Mouse (Mus musculus): ENCODE data around the gene Zfp639. TPM values are rescaled to one million over a fixed set of nuclear protein-coding genes. Genes with fewer than 3 reads are reported as not detected.

Gene Zfp639
- polyA plus RNA-seq, 1 experiment from 2014 or later = 50.4 TPM

- no peak overlapping the region for H3K27ac ChIP-seq
- 0 out of 2 replicates have a peak, but pooled peaks cover under 1% of the 10 kb centered on the region for H3K4me1 ChIP-seq
- 82% methylated on average over 15 of the region's 15 CpGs for WGBS
- H3K27me3 ChIP-seq = peaks cover 3% of the 10 kb centered on the region; the same call in 1 of the 2 replicates
- H3K9me3 ChIP-seq = no peaks in the 10 kb centered on the region
- no peaks in the 10 kb centered on the region for H3K36me3 ChIP-seq
- no peak for ATAC-seq (ENCODE audit: insufficient number of reproducible peaks, insufficient read depth, low FRiP score, low TSS enrichment)
- H3K4me3 ChIP-seq = no peak overlapping the region
- no peak overlapping the region for H3K9ac ChIP-seq
- no peak overlapping the region for H3K4me2 ChIP-seq (replicated peaks)
These were observed 19.8 kb upstream of the Zfp639 start for GRCm38 (mm10) chr3:32490076-32490927.

DNA sequence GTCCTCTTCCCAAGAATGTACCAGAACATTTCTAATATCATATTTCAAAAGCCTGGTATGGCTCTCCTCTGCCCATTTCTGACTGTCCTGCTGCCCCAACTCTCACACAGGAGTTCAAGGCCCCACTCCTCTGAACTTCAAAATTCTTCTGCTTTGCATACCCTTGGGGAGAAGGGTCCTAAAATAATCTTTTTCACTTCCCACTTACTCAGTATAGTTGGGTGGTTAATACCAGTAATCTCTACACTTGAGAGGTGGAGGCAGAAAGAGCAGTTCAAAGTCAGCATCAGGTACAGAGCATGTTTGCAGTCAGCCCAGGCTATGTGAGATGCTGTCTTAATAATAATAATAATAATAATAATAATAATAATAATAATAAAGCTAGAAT, 19.1 kb upstream of the Zfp639 start:
- H3K36me3 ChIP-seq = no peaks in the 10 kb centered on the region
- no peak overlapping the region for H3K9ac ChIP-seq
- ATAC-seq (ENCODE audit: insufficient number of reproducible peaks, insufficient read depth, low FRiP score, low TSS enrichment) = no peak
- no peak overlapping the region for H3K27ac ChIP-seq
- no peak overlapping the region for H3K4me2 ChIP-seq (replicated peaks)
- no peaks in the 10 kb centered on the region for H3K9me3 ChIP-seq
- H3K4me1 ChIP-seq = 0 out of 2 replicates have a peak, but pooled peaks cover 4% of the 10 kb centered on the region
- H3K27me3 ChIP-seq = peaks cover 3% of the 10 kb centered on the region; the same call in 1 of the 2 replicates
- H3K4me3 ChIP-seq = no peak overlapping the region

DNA sequence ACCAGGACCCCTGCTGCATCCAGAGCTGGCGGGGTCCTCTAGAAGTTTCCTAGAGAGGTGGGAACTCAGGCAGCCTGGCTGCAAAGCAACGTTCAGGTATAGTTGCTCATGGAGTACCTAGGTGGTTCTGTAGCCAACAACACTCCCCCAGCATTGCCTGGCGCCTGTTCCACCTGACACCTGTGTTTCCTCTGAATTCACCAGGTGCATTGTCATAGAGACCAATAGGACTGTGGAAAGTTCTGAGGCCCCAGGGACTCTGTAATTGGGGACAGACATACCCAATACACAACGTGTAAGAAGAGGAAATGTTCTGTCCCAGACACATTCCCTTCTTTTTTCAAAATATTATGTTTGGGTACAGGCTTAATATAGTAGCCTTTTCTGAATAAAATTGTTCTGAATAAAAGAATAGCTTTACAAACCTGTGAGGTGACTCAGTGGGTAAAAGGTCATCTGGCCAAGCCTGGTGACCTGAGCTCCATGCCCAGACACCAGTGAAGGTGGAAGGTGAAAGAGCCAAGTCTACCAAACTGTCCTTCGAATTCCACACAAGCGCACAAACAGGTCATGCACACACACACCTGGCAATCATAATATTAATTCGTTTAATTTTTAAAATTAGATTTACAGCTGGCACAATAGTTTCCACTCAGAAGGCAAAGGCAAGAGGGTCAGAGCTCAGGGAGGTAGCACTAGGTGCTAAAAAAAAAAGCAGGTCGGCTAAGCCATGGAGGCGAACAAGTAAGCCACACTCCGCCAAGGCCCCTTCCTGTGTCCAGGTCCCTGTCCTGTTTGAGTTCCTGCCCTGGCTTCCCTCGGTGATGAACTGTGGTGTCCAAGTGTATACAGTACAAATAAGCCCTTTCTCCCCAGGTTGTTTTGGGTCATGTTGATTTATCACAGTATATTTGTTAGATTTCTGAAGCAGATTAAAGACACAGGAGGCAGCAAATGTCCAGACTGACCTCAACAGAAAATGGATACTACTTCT, 17.7 kb upstream of the Zfp639 start, which contains the start of gene Kcnmb3:
Gene Kcnmb3, minus strand, starts transcription at position 135 of the 994 bp plus-strand sequence.
- H3K27ac ChIP-seq = no peak within 1 kb of the TSS
- H3K9me3 ChIP-seq = no peaks in the 10 kb centered on the region
- H3K9ac ChIP-seq = no peak within 1 kb of the TSS
- H3K4me3 ChIP-seq = no peak within 1 kb of the TSS
- no peaks in the 10 kb centered on the region for H3K36me3 ChIP-seq
- H3K4me1 ChIP-seq = peaks cover 10% of the 10 kb centered on the region; the same call in 1 of the 2 replicates
- no peak within 1 kb of the TSS for H3K4me2 ChIP-seq (replicated peaks)
- WGBS = 72% methylated on average over 11 of the region's 11 CpGs
- no peak for ATAC-seq (ENCODE audit: insufficient number of reproducible peaks, insufficient read depth, low FRiP score, low TSS enrichment)
- H3K27me3 ChIP-seq = peaks cover 3% of the 10 kb centered on the region; the same call in 1 of the 2 replicates

- Histone ChIP-seq H3K4me2 (replicated peaks) (no peak overlapping the region), H3K36me3 (no peaks in the 10 kb centered on the region), H3K27me3 (peaks cover 3% of the 10 kb centered on the region; the same call in 1 of the 2 replicates), H3K4me3 (no peak overlapping the region), H3K4me1 (peaks cover 10% of the 10 kb centered on the region; the same call in 1 of the 2 replicates), H3K9me3 (no peaks in the 10 kb centered on the region), H3K27ac (no peak overlapping the region), H3K9ac (no peak overlapping the region)
- no peak for ATAC-seq (ENCODE audit: insufficient number of reproducible peaks, insufficient read depth, low FRiP score, low TSS enrichment)
- 68% methylated on average over 8 of the region's 8 CpGs for WGBS
These were observed 15.5 kb upstream of the Zfp639 start for GRCm38 (mm10) chr3:32494387-32495087.

DNA sequence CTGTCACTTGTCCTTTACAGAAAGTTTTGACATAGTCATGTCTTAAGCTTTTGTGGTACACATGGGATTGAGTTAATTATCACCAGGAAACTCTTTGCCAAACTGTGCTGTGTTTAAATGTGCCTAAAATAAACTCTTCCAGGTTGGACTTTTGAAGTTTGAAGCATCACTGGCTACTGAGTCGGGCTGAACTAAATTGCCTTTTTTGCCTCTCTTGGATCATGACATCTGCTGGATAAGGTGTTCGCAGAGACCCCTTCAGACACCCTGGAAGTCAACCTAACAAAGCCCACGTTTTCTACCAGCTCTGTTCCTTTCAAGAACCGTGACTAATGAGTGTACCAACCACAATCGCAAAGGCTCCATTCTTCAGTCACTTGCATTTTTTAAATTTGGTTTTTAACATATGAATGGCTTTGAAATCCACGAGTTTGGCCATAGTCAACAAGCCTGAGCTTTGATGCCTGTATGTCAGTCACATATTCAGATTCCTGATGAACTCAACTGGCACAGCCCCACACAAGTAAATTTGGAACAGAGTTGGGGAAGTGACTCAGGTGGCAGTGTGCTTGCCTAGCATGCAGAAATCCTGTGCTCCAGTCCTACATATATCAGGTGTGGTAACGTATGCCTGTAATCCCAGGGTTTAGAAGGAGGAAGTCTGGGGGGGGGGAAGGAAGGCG, 14.8 kb upstream of the Zfp639 start:
- Histone ChIP-seq H3K4me3 (no peak overlapping the region), H3K36me3 (no peaks in the 10 kb centered on the region), H3K4me1 (peaks cover 10% of the 10 kb centered on the region; the same call in 1 of the 2 replicates), H3K27ac (no peak overlapping the region), H3K4me2 (replicated peaks) (no peak overlapping the region), H3K27me3 (no peaks in the 10 kb centered on the region), H3K9ac (no peak overlapping the region), H3K9me3 (no peaks in the 10 kb centered on the region)
- no peak for ATAC-seq (ENCODE audit: insufficient number of reproducible peaks, insufficient read depth, low FRiP score, low TSS enrichment)
- 49% methylated on average over 8 of the region's 8 CpGs for WGBS

DNA sequence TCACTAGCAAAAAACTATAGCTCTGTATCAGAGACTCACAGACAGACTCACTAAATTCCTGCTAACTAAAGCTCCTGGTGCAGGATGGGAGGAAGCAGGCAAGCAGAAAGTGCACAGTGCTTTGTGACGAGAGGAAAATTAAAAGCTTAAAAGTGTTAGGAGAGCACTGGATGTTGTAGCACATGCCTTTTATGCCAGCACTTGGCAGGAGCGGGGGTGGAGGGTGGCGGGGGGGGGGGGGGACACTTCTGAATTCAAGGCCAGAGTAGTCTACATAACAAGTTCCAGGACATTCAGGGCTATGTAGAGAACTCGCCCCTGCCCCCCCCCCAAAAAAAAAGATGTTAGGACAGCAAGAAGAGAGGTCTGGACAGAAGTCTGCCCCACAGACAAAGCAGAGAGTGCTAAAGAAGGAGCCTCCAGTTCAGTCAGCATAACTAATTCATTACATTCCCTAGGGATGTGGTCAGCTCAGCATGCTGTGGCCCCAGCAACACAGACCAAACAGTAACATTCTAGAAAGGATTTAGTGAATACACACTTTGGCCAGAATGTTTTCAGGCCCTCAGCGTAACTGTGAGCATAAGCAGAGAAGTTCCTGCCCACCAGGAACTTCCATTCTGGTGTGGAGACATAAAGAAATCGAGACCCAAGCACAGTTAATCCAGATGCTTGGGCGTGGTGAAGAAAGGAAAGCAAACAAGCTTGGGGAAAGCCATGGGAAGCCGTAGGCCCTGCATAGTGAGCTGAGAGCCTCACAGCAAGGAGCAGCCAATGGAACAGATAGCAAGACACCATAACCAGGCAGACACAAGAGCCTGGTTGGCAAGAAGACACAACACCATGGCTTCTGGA, 14.0 kb upstream of the Zfp639 start:
- H3K4me3 ChIP-seq = no peak overlapping the region
- no peak overlapping the region for H3K9ac ChIP-seq
- 42% methylated on average over 8 of the region's 8 CpGs for WGBS
- no peaks in the 10 kb centered on the region for H3K27me3 ChIP-seq
- peaks cover 10% of the 10 kb centered on the region; the same call in 1 of the 2 replicates for H3K4me1 ChIP-seq
- ATAC-seq (ENCODE audit: insufficient number of reproducible peaks, insufficient read depth, low FRiP score, low TSS enrichment) = no peak
- no peaks in the 10 kb centered on the region for H3K36me3 ChIP-seq
- H3K4me2 ChIP-seq (replicated peaks) = no peak overlapping the region
- no peak overlapping the region for H3K27ac ChIP-seq
- no peaks in the 10 kb centered on the region for H3K9me3 ChIP-seq

- WGBS = 92% methylated on average over 1 of the region's 1 CpGs
- no peaks in the 10 kb centered on the region for H3K9me3 ChIP-seq
- no peaks in the 10 kb centered on the region for H3K36me3 ChIP-seq
- no peak overlapping the region for H3K27ac ChIP-seq
- H3K4me3 ChIP-seq = no peak overlapping the region
- no peak overlapping the region for H3K9ac ChIP-seq
- H3K27me3 ChIP-seq = no peaks in the 10 kb centered on the region
- peaks cover 10% of the 10 kb centered on the region; the same call in 1 of the 2 replicates for H3K4me1 ChIP-seq
- H3K4me2 ChIP-seq (replicated peaks) = no peak overlapping the region
- ATAC-seq (ENCODE audit: insufficient number of reproducible peaks, insufficient read depth, low FRiP score, low TSS enrichment) = no peak
These were observed 13.4 kb upstream of the Zfp639 start for GRCm38 (mm10) chr3:32496711-32497070.

GRCm38 (mm10) chr3:32500346-32500745, 9.7 kb upstream of the Zfp639 start:
- H3K4me3 ChIP-seq = no peak overlapping the region
- no peaks in the 10 kb centered on the region for H3K9me3 ChIP-seq
- H3K36me3 ChIP-seq = no peaks in the 10 kb centered on the region
- H3K9ac ChIP-seq = no peak overlapping the region
- H3K4me1 ChIP-seq = peaks cover 10% of the 10 kb centered on the region; the same call in 1 of the 2 replicates
- H3K4me2 ChIP-seq (replicated peaks) = no peak overlapping the region
- no peak overlapping the region for H3K27ac ChIP-seq
- H3K27me3 ChIP-seq = no peaks in the 10 kb centered on the region
- no peak for ATAC-seq (ENCODE audit: insufficient number of reproducible peaks, insufficient read depth, low FRiP score, low TSS enrichment)
- whole genome bisulfite sequencing = 95% methylated on average over 2 of the region's 2 CpGs

DNA sequence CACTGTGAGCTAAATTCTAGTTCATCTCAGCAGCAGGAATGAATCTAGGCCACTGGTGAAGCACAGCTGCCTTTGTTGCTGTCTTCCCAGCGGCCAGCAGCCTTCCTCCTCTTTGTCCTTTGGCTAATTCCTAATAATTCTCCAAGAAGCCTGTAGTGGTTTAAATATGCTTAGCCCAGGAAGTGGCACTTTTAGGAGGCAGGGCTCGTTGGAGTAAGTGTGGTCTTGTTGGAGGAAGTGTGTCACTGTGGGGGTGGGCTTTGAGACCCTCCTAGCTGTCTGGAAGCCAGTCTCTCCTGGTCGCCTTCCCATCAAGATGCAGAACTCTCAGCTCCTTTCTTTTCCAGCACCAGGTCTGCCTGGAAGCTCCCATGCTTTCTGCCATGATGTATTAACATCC, 4.2 kb upstream of the Zfp639 start:
- H3K4me3 ChIP-seq = no peak overlapping the region
- H3K36me3 ChIP-seq = no peaks in the 10 kb centered on the region
- no peaks in the 10 kb centered on the region for H3K27me3 ChIP-seq
- H3K9me3 ChIP-seq = no peaks in the 10 kb centered on the region
- 73% methylated on average over 3 of the region's 3 CpGs for WGBS
- no peak for ATAC-seq (ENCODE audit: insufficient number of reproducible peaks, insufficient read depth, low FRiP score, low TSS enrichment)
- no peak overlapping the region for H3K4me2 ChIP-seq (replicated peaks)
- H3K27ac ChIP-seq = no peak overlapping the region
- no peak overlapping the region for H3K9ac ChIP-seq
- peaks cover 7% of the 10 kb centered on the region for H3K4me1 ChIP-seq

Data from embryonic facial prominence, embryonic 12.5 days (tissue).